Mouse (Mus musculus) cortical plate, adult 2 months (tissue): ENCODE measurements around the gene Gm5134. TPM values are rescaled to one million over a fixed set of nuclear protein-coding genes. Genes with fewer than 3 reads are reported as not detected.

Experiments
- H3K27ac ChIP-seq: fragments of 200-500 bp; 2 replicates; pipeline ENCODE4 v1.5.1; 2012; ENCODE audit warnings: low read length, control low read depth, inconsistent platforms; ENCODE audit not compliant: insufficient read depth
- H3K4me1 ChIP-seq: fragments of 200-500 bp; 2 replicates; pipeline ENCODE4 v1.6.1; 2011; ENCODE audit warnings: low read length; ENCODE audit not compliant: control insufficient read depth, insufficient read depth
- H3K4me3 ChIP-seq: fragments of 200-500 bp; 2 replicates; pipeline ENCODE4 v1.5.1; 2011; ENCODE audit warnings: mild to moderate bottlenecking, low read length, control low read depth; ENCODE audit not compliant: insufficient read depth
- CTCF ChIP-seq: fragments of 200-500 bp; IDR thresholded peaks from 2 replicates; pipeline ENCODE4 v1.5.1; 2011; ENCODE audit warnings: mild to moderate bottlenecking, control low read depth, low read length; ENCODE audit not compliant: insufficient read depth; ENCODE audit errors: extremely low read depth
- POLR2A ChIP-seq: fragments of 200-500 bp; IDR thresholded peaks from 2 replicates; pipeline ENCODE4 v1.6.1; 2011; ENCODE audit warnings: mild to moderate bottlenecking, low read length, control low read depth; ENCODE audit not compliant: insufficient read depth; ENCODE audit errors: extremely low read depth
- polyA plus RNA-seq: library from polyadenylated mRNA; depleted of rRNA; stranded (reverse); fragments of >200 nt; gene quantifications from 2 replicates; pipeline ENCODE4 v1.2.3, GENCODE M21; 2012; rRNA removed

The Gm5134 gene
- polyA plus RNA-seq, 1 experiment: 0.08 TPM

GRCm38 (mm10) chr10:76048967-76049366 is 94.7 kb downstream of the Gm5134 start:
- H3K4me1 ChIP-seq: no peaks in the 10 kb centered on the region
- no peak overlapping the region for H3K27ac ChIP-seq
- TF ChIP-seq POLR2A: no peak
- TF ChIP-seq CTCF: no peak
- H3K4me3 ChIP-seq: no peak overlapping the region

- no peaks in the 10 kb centered on the region for H3K4me1 ChIP-seq
- TF ChIP-seq POLR2A: no peak
- no peak for TF ChIP-seq CTCF
- H3K4me3 ChIP-seq: no peak overlapping the region
- no peak overlapping the region for H3K27ac ChIP-seq
Observed at GRCm38 (mm10) chr10:76051860-76052259, 97.5 kb downstream of the Gm5134 start.

Other genes starting within 250 kb of the Gm5134 start
- gene Cabin1, start 190.2 kb upstream of the Gm5134 start, polyA plus RNA-seq: 55.0 and 57.8 TPM in 2 replicates
- gene Ddt, start 181.1 kb upstream of the Gm5134 start, polyA plus RNA-seq: 85.2 and 90.3 TPM in 2 replicates
- not detected in 2 replicates for gene Gm20441, start 173.6 kb upstream of the Gm5134 start, polyA plus RNA-seq
- 4.1 and 4.7 TPM in 2 replicates for gene Gstt3, start 173.1 kb upstream of the Gm5134 start, polyA plus RNA-seq
- 28.9 and 31.7 TPM in 2 replicates for gene Gstt1, start 155.9 kb upstream of the Gm5134 start, polyA plus RNA-seq
- gene Gstt4, start 132.0 kb upstream of the Gm5134 start, polyA plus RNA-seq: not detected in 2 replicates
- gene Gstt2, start 117.1 kb upstream of the Gm5134 start, polyA plus RNA-seq: 15.6 and 17.1 TPM in 2 replicates
- gene Mif, start 94.3 kb upstream of the Gm5134 start, polyA plus RNA-seq: 1,035 and 1,146 TPM in 2 replicates
- 4.5 and 5.9 TPM in 2 replicates for gene Derl3, start 61.1 kb upstream of the Gm5134 start, polyA plus RNA-seq
- gene Smarcb1, start 32.9 kb upstream of the Gm5134 start, polyA plus RNA-seq: 71.5 and 73.1 TPM in 2 replicates
- gene Chchd10, start 21.4 kb upstream of the Gm5134 start, polyA plus RNA-seq: 502 and 507 TPM in 2 replicates
- 2.3 and 2.6 TPM in 2 replicates for gene Mmp11, start 18.0 kb upstream of the Gm5134 start, polyA plus RNA-seq
- gene Gm867, start 13.8 kb upstream of the Gm5134 start, polyA plus RNA-seq: 0.49 and 1.2 TPM in 2 replicates
- gene Vpreb3, start 11.5 kb upstream of the Gm5134 start, polyA plus RNA-seq: not detected in 2 replicates
- gene Zfp280b, start 78.1 kb downstream of the Gm5134 start, polyA plus RNA-seq: 10.2 and 10.7 TPM in 2 replicates
- not detected in 2 replicates for gene Slc5a4b, start 156.4 kb downstream of the Gm5134 start, polyA plus RNA-seq
- gene Slc5a4a, start 192.9 kb downstream of the Gm5134 start, polyA plus RNA-seq: not detected in 2 replicates